In genomic region chr17:29669936-29670335, GRCm38 (mm10) we compare ENCODE assay signal across 12 mouse cellular contexts. TPM values are rescaled to one million over a fixed set of nuclear protein-coding genes. Genes with fewer than 3 reads are reported as not detected.
DNase-seq lines count a peak whose midpoint lies in the region; ATAC-seq lines count a peak whose summit lies in the region.
"Had no signal": no experiment of that assay in that cellular context is flagged by ENCODE, and none has a peak within 500 bp of the region (broad histone marks: within the 10 kb centered on the region; RNA-seq: fewer than 3 reads in every experiment).

No protein-coding gene starts in this region.

- peak; percentile 59 for DNase-seq in adrenal gland, adult 2 months
- no peak for DNase-seq in adrenal gland, postnatal 25 days
- peak; percentile 18 for DNase-seq in Muller cell, postnatal 12 days (ENCODE audit: inconsistent ontology term)
- peak; percentile 10 for DNase-seq in fibroblast of lung, adult 2 months (ENCODE audit: low read depth)
- DNase-seq in layer of hippocampus, adult 8-10 months (ENCODE audit: low spot score in 2 of 2) = no peak
- DNase-seq in left cerebral cortex, postnatal 4 days = no peak
- DNase-seq in gastrocnemius, adult 8-10 months (ENCODE audit: low spot score in 2 of 2) = no peak
- DNase-seq: heart, postnatal 14 days; lung, postnatal 36 days had no signal

- intact Hi-C loops in left cerebral cortex, postnatal 4 days (cut with DNase I) = no loop called here

- ATAC-seq in megakaryocyte progenitor cell, adult 5-6 weeks (replicated peaks; ENCODE audit: poor library complexity) = peak; percentile 69
- ATAC-seq: inflammation-experienced regulatory T-cells, adult 6 months; midbrain, embryonic 16.5 days had no signal

RNA-seq across cellular contexts. Expression of gene Cmtr1, which starts 9.5 kb away (rescaled TPM):
- 10 to 100 TPM; 82.5 to 89.1 TPM for total RNA-seq in adrenal gland, adult 2 months (2021)
- polyA plus RNA-seq in adrenal gland, adult 2 months (2012; rRNA removed) = 18.5 and 24.8 TPM in 2 replicates
- total RNA-seq in adrenal gland, postnatal 25 days (2021) = 88.4 and 104 TPM in 2 replicates
- 16.5 and 37.1 TPM in 2 replicates for total RNA-seq in megakaryocyte progenitor cell, adult 5-6 weeks (2015)
- 136 and 148 TPM in 2 replicates for total RNA-seq in megakaryocyte progenitor cell, adult 5-6 weeks (2017)
- 100 to 1,000 TPM; 108 to 142 (median 130) TPM for total RNA-seq in layer of hippocampus, adult 8-10 months (2022)
- 10 to 100 TPM; 81.9 to 85.9 TPM for total RNA-seq in left cerebral cortex, postnatal 4 days (2021)
- 10 to 100 TPM; 41.0 to 61.0 (median 54.3) TPM for total RNA-seq in gastrocnemius, adult 8-10 months (2022)

RNA-seq across cellular contexts. Expression of gene Ccdc167, which starts 46.9 kb away (rescaled TPM):
- total RNA-seq in adrenal gland, adult 2 months (2021) = 10 to 100 TPM in 1 of 2 experiments, 1 to 10 TPM in 1; 7.5 to 10.4 TPM
- polyA plus RNA-seq in adrenal gland, adult 2 months (2012; rRNA removed) = 3.5 and 4.4 TPM in 2 replicates
- 9.3 and 14.0 TPM in 2 replicates for total RNA-seq in adrenal gland, postnatal 25 days (2021)
- 19.1 and 20.1 TPM in 2 replicates for total RNA-seq in megakaryocyte progenitor cell, adult 5-6 weeks (2015)
- total RNA-seq in megakaryocyte progenitor cell, adult 5-6 weeks (2017) = 6.3 and 11.3 TPM in 2 replicates
- total RNA-seq in layer of hippocampus, adult 8-10 months (2022) = 10 to 100 TPM; 17.0 to 25.2 (median 23.1) TPM
- total RNA-seq in left cerebral cortex, postnatal 4 days (2021) = 10 to 100 TPM; 11.6 to 13.5 TPM
- 1 to 10 TPM; 4.9 to 9.5 (median 6.6) TPM for total RNA-seq in gastrocnemius, adult 8-10 months (2022)

RNA-seq across cellular contexts. Expression of gene Gm28043, which starts 55.3 kb away (rescaled TPM):
- total RNA-seq in adrenal gland, adult 2 months (2021) = 1 to 10 TPM; 1.8 to 2.4 TPM
- polyA plus RNA-seq in adrenal gland, adult 2 months (2012; rRNA removed) = 0.16 and 0.26 TPM in 2 replicates
- 4.5 and 5.0 TPM in 2 replicates for total RNA-seq in adrenal gland, postnatal 25 days (2021)
- 0.68 and 0.94 TPM in 2 replicates for total RNA-seq in megakaryocyte progenitor cell, adult 5-6 weeks (2015)
- 5.6 and 7.5 TPM in 2 replicates for total RNA-seq in megakaryocyte progenitor cell, adult 5-6 weeks (2017)
- 1 to 10 TPM; 4.5 to 6.3 (median 5.5) TPM for total RNA-seq in layer of hippocampus, adult 8-10 months (2022)
- 1 to 10 TPM; 4.9 to 5.5 TPM for total RNA-seq in left cerebral cortex, postnatal 4 days (2021)
- under 1 TPM; 0.35 to 0.87 (median 0.59) TPM for total RNA-seq in gastrocnemius, adult 8-10 months (2022)

RNA-seq across cellular contexts. Expression of gene Rnf8, which starts 55.3 kb away (rescaled TPM):
- 10 to 100 TPM; 31.2 to 54.3 TPM for total RNA-seq in adrenal gland, adult 2 months (2021)
- polyA plus RNA-seq in adrenal gland, adult 2 months (2012; rRNA removed) = 22.7 and 35.0 TPM in 2 replicates
- total RNA-seq in adrenal gland, postnatal 25 days (2021) = 54.1 and 57.0 TPM in 2 replicates
- total RNA-seq in megakaryocyte progenitor cell, adult 5-6 weeks (2015) = 18.1 and 19.9 TPM in 2 replicates
- 42.2 and 63.5 TPM in 2 replicates for total RNA-seq in megakaryocyte progenitor cell, adult 5-6 weeks (2017)
- total RNA-seq in layer of hippocampus, adult 8-10 months (2022) = 10 to 100 TPM; 46.1 to 56.9 (median 52.0) TPM
- 10 to 100 TPM; 63.0 to 64.2 TPM for total RNA-seq in left cerebral cortex, postnatal 4 days (2021)
- 10 to 100 TPM; 15.2 to 23.7 (median 19.9) TPM for total RNA-seq in gastrocnemius, adult 8-10 months (2022)

Comparison
In these comparisons a context has a peak if more than half of its experiments do, and no peak if none do; other contexts are left out.
1. DNase-seq: peak in adrenal gland, adult 2 months (single experiment), Muller cell, postnatal 12 days (single experiment) and fibroblast of lung, adult 2 months (single experiment); none in adrenal gland, postnatal 25 days (single experiment), layer of hippocampus, adult 8-10 months (0 of 2), left cerebral cortex, postnatal 4 days (single experiment) and gastrocnemius, adult 8-10 months (0 of 2).